Mouse (Mus musculus) midbrain, embryonic 16.5 days (tissue): ENCODE results near the gene Smad9. TPM values are rescaled to one million over a fixed set of nuclear protein-coding genes. Genes with fewer than 3 reads are reported as not detected.

ENCODE experiments used
- ATAC-seq: fragments of 200-750 bp; cut with Nextera tagmentation; 2 replicates; pipeline ENCODE4 v1.8.0; 2017; ENCODE audit warnings: moderate TSS enrichment
- H3K27ac ChIP-seq: fragments of 300-500 bp; sonication (generic); 2 replicates; pipeline ENCODE4 v1.5.1; 2014; ENCODE audit warnings: mild to moderate bottlenecking, low read length, mixed read lengths
- H3K27me3 ChIP-seq: fragments of 300-500 bp; sonication (generic); 2 replicates; pipeline ENCODE4 v1.6.1; 2014; ENCODE audit warnings: low read depth, low read length, mixed read lengths; ENCODE audit not compliant: control insufficient read depth, insufficient read depth
- H3K36me3 ChIP-seq: fragments of 300-500 bp; sonication (generic); 2 replicates; pipeline ENCODE4 v1.6.1; 2014; ENCODE audit warnings: mild to moderate bottlenecking, low read length, moderate library complexity, mixed read lengths; ENCODE audit not compliant: control insufficient read depth, insufficient read depth
- H3K4me1 ChIP-seq: fragments of 300-500 bp; sonication (generic); 2 replicates; pipeline ENCODE4 v1.6.1; 2014; ENCODE audit warnings: mild to moderate bottlenecking, low read length, mixed read lengths; ENCODE audit not compliant: control insufficient read depth, insufficient read depth
- H3K4me2 ChIP-seq: fragments of 300-500 bp; sonication (generic); 2 replicates; pipeline ENCODE4 v1.6.1; 2014; ENCODE audit warnings: mild to moderate bottlenecking, low read length, mixed read lengths
- H3K4me3 ChIP-seq: fragments of 300-500 bp; sonication (generic); 2 replicates; pipeline ENCODE4 v1.5.1; 2014; ENCODE audit warnings: low read depth, mild to moderate bottlenecking, low read length, moderate library complexity, mixed read lengths
- H3K9ac ChIP-seq: fragments of 300-500 bp; sonication (generic); 2 replicates; pipeline ENCODE4 v1.6.1; 2014; ENCODE audit warnings: low read depth, low read length, mixed read lengths
- H3K9me3 ChIP-seq: fragments of 300-500 bp; sonication (generic); replicated peaks from 2 replicates; pipeline ENCODE4 v1.6.1; 2014; ENCODE audit warnings: mild to moderate bottlenecking, low read length, mixed read lengths; ENCODE audit not compliant: control insufficient read depth, poor library complexity, severe bottlenecking
- WGBS: fragments of 180-500 bp; shearing (Covaris S2); extraction: QIAGEN DNeasy Blood & Tissue Kit; methylation state at CpG from one replicate; pipeline ENCODE4 v1.1.7; 2014; 5-methylcytosine and 5-hydroxymethylcytosine counted together
- polyA plus RNA-seq: library from polyadenylated mRNA; unstranded; fragments of >200 nt; fragmentation: Nextera tagmentation; extraction: Ambion mirVana; gene quantifications from 2 replicates; pipeline ENCODE4 v1.2.1, GENCODE M21; 2015

Smad9 gene
- polyA plus RNA-seq, 1 experiment from 2014 or later: 0.55 TPM

GRCm38 (mm10) chr3:54766034-54766433 is 10.7 kb downstream of the Smad9 start:
- Histone ChIP-seq H3K4me2 (no peak overlapping the region), H3K4me1 (no peaks in the 10 kb centered on the region), H3K27me3 (no peaks in the 10 kb centered on the region), H3K27ac (no peak overlapping the region), H3K9me3 (no peaks in the 10 kb centered on the region), H3K9ac (no peak overlapping the region), H3K4me3 (no peak overlapping the region), H3K36me3 (no peaks in the 10 kb centered on the region)
- ATAC-seq: no peak
- 81% methylated on average over 14 of the region's 14 CpGs for WGBS

GRCm38 (mm10) chr3:54766811-54767210 is 11.4 kb downstream of the Smad9 start:
- WGBS: 91% methylated on average over 5 of the region's 5 CpGs
- no peak overlapping the region for H3K4me2 ChIP-seq
- no peak overlapping the region for H3K4me3 ChIP-seq
- no peaks in the 10 kb centered on the region for H3K27me3 ChIP-seq
- H3K36me3 ChIP-seq: no peaks in the 10 kb centered on the region
- H3K27ac ChIP-seq: no peak overlapping the region
- no peaks in the 10 kb centered on the region for H3K4me1 ChIP-seq
- no peak for ATAC-seq
- no peak overlapping the region for H3K9ac ChIP-seq
- no peaks in the 10 kb centered on the region for H3K9me3 ChIP-seq

GRCm38 (mm10) chr3:54768592-54768991 is 13.2 kb downstream of the Smad9 start:
- Histone ChIP-seq H3K9ac (no peak overlapping the region), H3K36me3 (no peaks in the 10 kb centered on the region), H3K27ac (no peak overlapping the region), H3K9me3 (no peaks in the 10 kb centered on the region; the same call in 1 of the 2 replicates), H3K27me3 (no peaks in the 10 kb centered on the region), H3K4me1 (no peaks in the 10 kb centered on the region), H3K4me3 (no peak overlapping the region), H3K4me2 (no peak overlapping the region)
- WGBS: 93% methylated on average over 8 of the region's 8 CpGs
- no peak for ATAC-seq

DNA sequence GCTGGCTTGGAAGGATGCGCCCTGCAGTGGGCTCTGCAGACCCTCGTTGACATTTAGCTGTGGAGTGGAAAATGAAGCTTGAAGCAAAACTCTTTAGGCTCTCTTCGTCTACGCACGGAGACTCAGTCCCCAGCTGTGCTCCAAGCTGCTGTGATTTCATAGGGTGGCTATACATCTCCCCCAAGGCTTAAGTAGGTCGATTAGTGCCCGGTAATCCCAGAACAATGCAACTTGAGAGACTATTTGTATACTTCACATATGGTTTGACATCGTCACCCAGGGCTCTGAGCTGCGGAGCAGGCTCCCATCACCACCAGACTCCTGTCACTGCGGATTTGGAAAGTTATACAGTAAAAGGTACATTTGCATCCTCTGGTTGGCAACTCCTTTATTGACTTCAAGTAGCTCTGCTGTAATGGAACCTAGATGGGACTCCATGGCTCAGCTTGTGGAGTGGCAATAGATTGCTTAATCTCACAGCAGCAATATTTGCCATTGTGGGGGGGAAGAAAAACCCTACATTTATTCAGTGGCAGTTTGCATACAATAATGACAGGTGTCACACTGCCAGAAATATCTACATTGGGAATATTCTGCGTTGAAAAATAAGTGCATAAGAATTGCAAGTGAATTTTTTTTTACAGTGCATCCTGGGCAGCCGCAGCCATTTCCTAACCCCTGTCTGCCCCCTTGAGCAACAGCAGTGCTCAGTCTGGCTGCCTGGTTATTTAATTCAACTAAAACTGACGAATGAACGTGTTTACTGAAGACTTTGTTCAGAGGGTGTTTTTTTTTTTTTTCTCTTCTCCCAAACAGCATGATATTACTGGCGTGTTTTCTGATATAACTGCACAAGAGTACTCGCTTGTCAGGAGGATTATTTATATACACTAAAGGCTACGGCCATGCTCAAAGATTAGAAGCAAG is 14.2 kb downstream of the Smad9 start:
- WGBS: 48% methylated on average over 17 of the region's 17 CpGs
- Histone ChIP-seq H3K4me2 (no peak overlapping the region; the same call in 1 of the 2 replicates), H3K9me3 (no peaks in the 10 kb centered on the region; the same call in 1 of the 2 replicates), H3K9ac (no peak overlapping the region), H3K36me3 (no peaks in the 10 kb centered on the region), H3K27me3 (no peaks in the 10 kb centered on the region), H3K27ac (no peak overlapping the region), H3K4me3 (no peak overlapping the region), H3K4me1 (no peaks in the 10 kb centered on the region)
- ATAC-seq: no peak

GRCm38 (mm10) chr3:54773613-54774012 is 18.2 kb downstream of the Smad9 start:
- ATAC-seq: no peak
- Histone ChIP-seq H3K27ac (no peak overlapping the region), H3K4me1 (no peaks in the 10 kb centered on the region), H3K4me3 (no peak overlapping the region), H3K4me2 (no peak overlapping the region), H3K9me3 (no peaks in the 10 kb centered on the region; the same call in 1 of the 2 replicates), H3K36me3 (no peaks in the 10 kb centered on the region), H3K9ac (no peak overlapping the region), H3K27me3 (no peaks in the 10 kb centered on the region)
- 85% methylated on average over 6 of the region's 6 CpGs for WGBS

- no peaks in the 10 kb centered on the region for H3K27me3 ChIP-seq
- H3K36me3 ChIP-seq: no peaks in the 10 kb centered on the region
- H3K4me2 ChIP-seq: no peak overlapping the region
- ATAC-seq: no peak
- no peak overlapping the region for H3K4me3 ChIP-seq
- 55% methylated on average over 7 of the region's 7 CpGs for WGBS
- no peaks in the 10 kb centered on the region for H3K4me1 ChIP-seq
- H3K9ac ChIP-seq: no peak overlapping the region
- no peaks in the 10 kb centered on the region; the same call in 1 of the 2 replicates for H3K9me3 ChIP-seq
- no peak overlapping the region for H3K27ac ChIP-seq
Observed at GRCm38 (mm10) chr3:54775989-54776631, 20.7 kb downstream of the Smad9 start.

- WGBS: 49% methylated on average over 2 of the region's 2 CpGs
- H3K27ac ChIP-seq: no peak overlapping the region
- H3K4me3 ChIP-seq: no peak overlapping the region
- no peaks in the 10 kb centered on the region for H3K36me3 ChIP-seq
- no peak overlapping the region for H3K9ac ChIP-seq
- H3K4me2 ChIP-seq: no peak overlapping the region
- no peaks in the 10 kb centered on the region for H3K9me3 ChIP-seq
- H3K27me3 ChIP-seq: no peaks in the 10 kb centered on the region
- H3K4me1 ChIP-seq: no peaks in the 10 kb centered on the region
- no peak for ATAC-seq
Observed at GRCm38 (mm10) chr3:54790601-54791000, 35.2 kb downstream of the Smad9 start.

GRCm38 (mm10) chr3:54791822-54792677 is 36.7 kb downstream of the Smad9 start:
- no peak overlapping the region for H3K4me2 ChIP-seq
- no peak overlapping the region for H3K9ac ChIP-seq
- no peaks in the 10 kb centered on the region for H3K9me3 ChIP-seq
- ATAC-seq: no peak
- no peak overlapping the region for H3K4me3 ChIP-seq
- H3K27ac ChIP-seq: no peak overlapping the region
- H3K27me3 ChIP-seq: no peaks in the 10 kb centered on the region
- 73% methylated on average over 10 of the region's 10 CpGs for WGBS
- H3K36me3 ChIP-seq: no peaks in the 10 kb centered on the region
- no peaks in the 10 kb centered on the region for H3K4me1 ChIP-seq
